Mouse (Mus musculus) stomach, embryonic 14.5 days (tissue): ENCODE measurements around the gene Gpc5. TPM values are rescaled to one million over a fixed set of nuclear protein-coding genes. Genes with fewer than 3 reads are reported as not detected.

Source experiments
- ATAC-seq: fragments of 200-750 bp; cut with Nextera tagmentation; 2 replicates; pipeline ENCODE4 v1.8.0; 2017; ENCODE audit warnings: low read depth, moderate TSS enrichment; ENCODE audit not compliant: insufficient number of reproducible peaks, insufficient read depth, low FRiP score
- H3K27ac ChIP-seq: fragments of 300-500 bp; sonication (generic); 2 replicates; pipeline ENCODE4 v1.5.1; 2014; ENCODE audit warnings: mild to moderate bottlenecking, low read length, moderate library complexity, mixed read lengths
- H3K27me3 ChIP-seq: fragments of 300-500 bp; sonication (generic); 2 replicates; pipeline ENCODE4 v1.6.1; 2014; ENCODE audit warnings: low read length, control low read depth, mixed read lengths; ENCODE audit not compliant: control insufficient read depth, insufficient read depth
- H3K36me3 ChIP-seq: fragments of 300-500 bp; sonication (generic); 2 replicates; pipeline ENCODE4 v1.6.1; 2014; ENCODE audit warnings: mild to moderate bottlenecking, control low read depth, low read length, moderate library complexity, mixed read lengths; ENCODE audit not compliant: control insufficient read depth, insufficient read depth
- H3K4me1 ChIP-seq: fragments of 300-500 bp; sonication (generic); 2 replicates; pipeline ENCODE4 v1.6.1; 2014; ENCODE audit warnings: low read length, control low read depth, mixed read lengths; ENCODE audit not compliant: control insufficient read depth, insufficient read depth
- H3K4me2 ChIP-seq: fragments of 300-500 bp; sonication (generic); replicated peaks from 2 replicates; pipeline ENCODE4 v1.6.1; 2014; ENCODE audit warnings: low read depth, low read length, control low read depth
- H3K4me3 ChIP-seq: fragments of 300-500 bp; sonication (generic); 2 replicates; pipeline ENCODE4 v1.5.1; 2014; ENCODE audit warnings: low read depth, low read length, control low read depth
- H3K9ac ChIP-seq: fragments of 300-500 bp; sonication (generic); replicated peaks from 2 replicates; pipeline ENCODE4 v1.6.1; 2014; ENCODE audit warnings: low read depth, mild to moderate bottlenecking, control low read depth, low read length, moderate library complexity, mixed read lengths
- H3K9me3 ChIP-seq: fragments of 300-500 bp; sonication (generic); 2 replicates; pipeline ENCODE4 v1.6.1; 2016; ENCODE audit warnings: low read depth, low read length, control low read depth; ENCODE audit not compliant: control insufficient read depth
- WGBS: fragments of 180-500 bp; shearing (Covaris S2); extraction: QIAGEN DNeasy Blood & Tissue Kit; methylation state at CpG from one replicate; pipeline ENCODE4 v1.1.7; 2014; 5-methylcytosine and 5-hydroxymethylcytosine counted together
- polyA plus RNA-seq: library from polyadenylated mRNA; unstranded; fragments of >200 nt; fragmentation: Nextera tagmentation; extraction: Ambion mirVana; gene quantifications from 2 replicates; pipeline ENCODE4 v1.2.1, GENCODE M21; 2014

The Gpc5 gene
- polyA plus RNA-seq, result 0.39 and 0.48 TPM in 2 replicates

- H3K27me3 ChIP-seq, result peaks cover 13% of the 10 kb centered on the region
- H3K27ac ChIP-seq, result no peak within 1 kb of the TSS
- peak; percentile 98 for ATAC-seq
- peak within 1 kb of the TSS; percentile 30; the same call in 1 of the 2 replicates for H3K9ac ChIP-seq
- H3K4me1 ChIP-seq, result no peaks in the 10 kb centered on the region
- H3K4me3 ChIP-seq, result peak within 1 kb of the TSS; percentile 58
- H3K4me2 ChIP-seq, result peak within 1 kb of the TSS; percentile 91
- no peaks in the 10 kb centered on the region for H3K9me3 ChIP-seq
- H3K36me3 ChIP-seq, result no peaks in the 10 kb centered on the region
- WGBS, result under 1% methylated on average over 31 of the region's 31 CpGs
Measured at GRCm38 (mm10) chr14:115092081-115092480, at the start of gene Gpc5. Gene Gpc5, plus strand, starts transcription at chr14:115092215.

DNA sequence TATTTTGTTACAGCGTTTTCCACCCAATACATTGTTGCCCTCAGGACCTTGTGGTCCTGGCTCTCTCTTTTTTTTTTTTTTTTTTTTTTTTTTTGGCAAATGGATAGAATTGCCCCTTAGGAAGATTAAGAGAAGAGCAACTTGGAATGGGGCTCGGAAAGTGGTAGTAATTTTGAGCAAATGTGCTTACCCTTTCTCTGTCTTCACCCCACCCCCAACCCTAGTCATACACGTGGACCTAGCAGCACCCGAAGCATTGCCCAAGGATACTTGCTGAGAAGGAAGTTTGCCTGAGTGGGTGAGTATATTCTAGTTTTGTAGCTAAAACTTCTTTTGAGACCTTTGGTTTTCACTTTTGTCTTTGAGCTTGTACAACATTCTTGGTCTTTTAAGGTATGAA, 49.4 kb upstream of the Gpc5 start:
- H3K9me3 ChIP-seq, result no peaks in the 10 kb centered on the region
- no peak overlapping the region for H3K27ac ChIP-seq
- H3K4me3 ChIP-seq, result peak overlapping the region; percentile 76
- peak overlapping the region; percentile 60 for H3K4me2 ChIP-seq
- WGBS, result 0% methylated on average over 4 of the region's 4 CpGs
- no peak for ATAC-seq
- peak overlapping the region; percentile 99; the same call in 1 of the 2 replicates for H3K9ac ChIP-seq
- H3K4me1 ChIP-seq, result peaks cover 10% of the 10 kb centered on the region
- peaks cover 45% of the 10 kb centered on the region for H3K36me3 ChIP-seq
- H3K27me3 ChIP-seq, result no peaks in the 10 kb centered on the region

- no peaks in the 10 kb centered on the region for H3K9me3 ChIP-seq
- H3K4me3 ChIP-seq, result no peak overlapping the region
- WGBS, result 81% methylated on average over 5 of the region's 5 CpGs
- no peaks in the 10 kb centered on the region for H3K27me3 ChIP-seq
- ATAC-seq, result no peak
- peaks cover 10% of the 10 kb centered on the region for H3K4me1 ChIP-seq
- H3K4me2 ChIP-seq, result peak overlapping the region; percentile 60; the same call in 1 of the 2 replicates
- no peak overlapping the region for H3K9ac ChIP-seq
- no peak overlapping the region for H3K27ac ChIP-seq
- H3K36me3 ChIP-seq, result peaks cover 47% of the 10 kb centered on the region
Measured at GRCm38 (mm10) chr14:115044016-115044415, 48.0 kb upstream of the Gpc5 start.

- Histone ChIP-seq H3K9me3 (no peaks in the 10 kb centered on the region), H3K4me2 (no peak overlapping the region), H3K9ac (no peak overlapping the region), H3K27ac (no peak overlapping the region), H3K4me3 (no peak overlapping the region), H3K4me1 (peaks cover 10% of the 10 kb centered on the region), H3K27me3 (no peaks in the 10 kb centered on the region), H3K36me3 (peaks cover 47% of the 10 kb centered on the region)
- 91% methylated on average over 3 of the region's 3 CpGs for WGBS
- no peak for ATAC-seq
Measured at GRCm38 (mm10) chr14:115045712-115046111, 46.3 kb upstream of the Gpc5 start.

DNA sequence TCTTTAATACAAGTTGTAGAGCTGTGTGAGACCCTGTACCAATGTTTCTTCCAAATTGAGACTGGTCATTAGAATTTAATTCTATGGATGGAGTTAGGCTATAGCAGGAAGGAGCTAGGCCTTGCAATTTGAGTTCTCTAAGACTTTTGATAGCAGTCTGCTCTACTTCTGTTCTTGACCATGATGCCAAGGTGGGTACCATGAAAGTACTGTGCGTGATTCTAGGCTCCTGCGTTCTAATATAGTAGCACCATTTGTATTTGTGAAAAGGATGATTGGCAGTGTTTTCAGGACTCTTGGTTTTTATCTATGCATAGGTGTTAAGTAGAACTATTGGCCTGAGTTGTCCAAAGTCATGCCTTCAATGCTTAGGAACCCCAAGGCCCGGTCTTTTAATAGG, 44.7 kb upstream of the Gpc5 start:
- Histone ChIP-seq H3K9me3 (no peaks in the 10 kb centered on the region), H3K27me3 (no peaks in the 10 kb centered on the region), H3K4me3 (no peak overlapping the region), H3K36me3 (peaks cover 47% of the 10 kb centered on the region), H3K4me2 (no peak overlapping the region), H3K4me1 (peaks cover 10% of the 10 kb centered on the region), H3K27ac (no peak overlapping the region), H3K9ac (no peak overlapping the region)
- WGBS, result 91% methylated on average over 3 of the region's 3 CpGs
- ATAC-seq, result no peak

DNA sequence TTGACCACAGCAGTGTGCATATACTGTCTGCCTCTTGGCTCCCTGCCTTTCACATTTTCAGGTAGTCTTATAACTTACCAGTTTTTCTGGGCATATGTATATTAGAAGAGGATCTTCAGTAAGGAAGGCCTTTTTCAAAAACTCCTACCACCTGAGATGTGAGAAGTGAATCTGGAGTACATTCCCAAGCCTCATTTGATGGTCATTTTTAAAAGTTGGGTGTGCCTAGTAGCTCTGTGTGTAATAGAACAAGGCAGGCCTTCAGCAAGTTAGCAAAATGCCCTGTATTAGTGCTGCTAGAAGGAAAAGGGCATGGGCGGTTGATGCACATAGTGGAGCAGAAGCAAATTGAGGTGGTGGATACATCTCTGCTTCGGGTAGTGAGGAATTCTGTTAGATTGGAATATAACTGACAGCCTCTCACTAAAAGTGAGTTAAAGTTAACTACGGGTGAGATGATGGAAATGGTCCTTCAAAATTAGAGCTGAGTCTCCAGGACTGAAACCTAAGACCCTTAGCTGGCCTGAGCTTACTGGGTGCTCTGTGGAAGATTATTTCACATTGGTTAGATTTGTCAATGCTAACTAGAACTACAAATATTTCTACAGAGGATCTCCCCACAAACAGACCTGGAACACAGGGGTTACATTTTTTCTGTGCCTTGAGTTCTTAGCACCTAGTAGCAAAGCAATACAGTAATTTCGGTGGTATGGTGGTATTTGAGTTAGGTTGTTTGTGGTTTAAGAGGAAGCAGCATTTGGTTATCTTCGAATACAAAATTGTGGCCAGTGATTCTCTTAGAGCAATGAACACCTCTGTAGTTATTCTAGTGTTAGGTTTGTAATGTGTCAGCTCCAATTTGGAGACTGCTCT, 43.8 kb upstream of the Gpc5 start:
- no peak for ATAC-seq
- H3K27me3 ChIP-seq, result no peaks in the 10 kb centered on the region
- H3K36me3 ChIP-seq, result peaks cover 46% of the 10 kb centered on the region
- no peak overlapping the region for H3K9ac ChIP-seq
- no peaks in the 10 kb centered on the region for H3K9me3 ChIP-seq
- H3K4me2 ChIP-seq, result no peak overlapping the region
- no peak overlapping the region for H3K27ac ChIP-seq
- WGBS, result 62% methylated on average over 5 of the region's 5 CpGs
- H3K4me1 ChIP-seq, result peaks cover 10% of the 10 kb centered on the region
- no peak overlapping the region for H3K4me3 ChIP-seq

DNA sequence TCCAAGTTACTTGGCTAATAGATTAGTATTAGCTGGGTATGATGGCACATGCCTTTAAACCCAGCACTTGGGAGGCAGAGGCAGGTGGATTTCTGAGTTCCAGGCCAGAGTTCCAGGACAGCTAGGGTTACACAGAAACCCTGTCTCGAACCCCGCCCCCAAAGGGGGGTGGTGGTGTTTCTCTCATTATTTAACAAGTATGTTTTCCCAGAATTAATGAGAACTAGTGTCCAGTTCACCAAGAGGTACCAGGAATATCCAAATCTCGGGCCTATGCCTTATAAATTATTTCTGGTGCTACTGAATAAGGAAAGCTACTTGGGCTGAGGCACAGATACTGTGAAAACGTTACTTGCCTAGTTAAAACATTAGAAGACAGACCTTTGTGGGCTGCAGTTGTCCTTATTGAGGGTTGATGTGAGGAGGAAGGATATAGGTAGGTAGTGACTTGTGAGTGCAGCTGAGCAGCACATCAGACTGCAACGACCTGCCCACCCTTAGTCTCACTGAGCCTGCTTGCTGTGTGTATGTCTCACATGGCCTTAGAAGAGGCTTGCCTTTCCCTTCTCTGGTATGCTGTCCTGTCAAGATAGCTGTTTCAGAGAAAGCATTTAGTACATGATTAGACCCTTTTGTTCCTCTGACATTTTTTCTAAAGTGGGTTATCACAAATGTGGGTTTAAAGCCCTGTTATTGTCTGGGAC, 43.0 kb upstream of the Gpc5 start:
- Histone ChIP-seq H3K36me3 (peaks cover 38% of the 10 kb centered on the region), H3K4me2 (no peak overlapping the region), H3K4me1 (peaks cover 4% of the 10 kb centered on the region), H3K27me3 (no peaks in the 10 kb centered on the region), H3K9ac (no peak overlapping the region), H3K4me3 (no peak overlapping the region), H3K9me3 (no peaks in the 10 kb centered on the region), H3K27ac (no peak overlapping the region)
- WGBS, result 29% methylated on average over 5 of the region's 5 CpGs
- ATAC-seq, result no peak

DNA sequence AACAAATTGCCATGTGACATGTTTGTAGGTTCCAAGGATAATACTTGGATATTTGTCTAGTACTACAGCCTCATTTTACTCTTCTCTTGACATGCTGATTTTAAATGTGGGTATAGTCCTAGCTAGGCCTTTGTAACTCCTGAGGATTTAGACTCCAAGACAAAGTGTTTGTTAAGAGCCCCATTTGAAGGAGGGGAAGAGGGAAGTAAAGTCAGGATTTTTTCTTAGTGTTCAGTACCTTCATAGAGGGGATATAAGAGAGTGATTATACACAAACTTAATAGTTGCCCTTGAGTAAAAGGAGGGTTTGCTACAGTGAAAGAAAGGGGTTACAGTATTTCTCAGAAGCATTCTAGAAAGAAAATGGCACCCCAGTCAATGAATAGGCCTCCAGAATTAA, 42.2 kb upstream of the Gpc5 start:
- Histone ChIP-seq H3K4me3 (no peak overlapping the region), H3K9ac (no peak overlapping the region), H3K9me3 (no peaks in the 10 kb centered on the region), H3K27me3 (no peaks in the 10 kb centered on the region), H3K4me1 (no peaks in the 10 kb centered on the region), H3K27ac (no peak overlapping the region), H3K4me2 (no peak overlapping the region), H3K36me3 (peaks cover 30% of the 10 kb centered on the region)
- no peak for ATAC-seq
